Mouse (Mus musculus): ENCODE results near the gene Rnf34.

Gene Rnf34

GRCm38 (mm10) chr5:122898963-122899776 is 49.3 kb downstream of the Rnf34 start:
- ATAC-seq (ENCODE audit: insufficient number of reproducible peaks, low FRiP score, low TSS enrichment), result no peak

GRCm38 (mm10) chr5:122899777-122900557 is 50.1 kb downstream of the Rnf34 start:
- ATAC-seq (ENCODE audit: insufficient number of reproducible peaks, low FRiP score, low TSS enrichment), result peak; percentile 89

- ATAC-seq (ENCODE audit: insufficient number of reproducible peaks, low FRiP score, low TSS enrichment), result peak; percentile 32; the same call in 1 of the 2 replicates
These were observed 50.8 kb downstream of the Rnf34 start for GRCm38 (mm10) chr5:122900558-122901171.

- no peak for ATAC-seq (ENCODE audit: insufficient number of reproducible peaks, low FRiP score, low TSS enrichment)
These were observed 51.3 kb downstream of the Rnf34 start for GRCm38 (mm10) chr5:122901179-122901578.

- ATAC-seq (ENCODE audit: insufficient number of reproducible peaks, low FRiP score, low TSS enrichment), result no peak
These were observed 51.8 kb downstream of the Rnf34 start for GRCm38 (mm10) chr5:122901666-122902065.

GRCm38 (mm10) chr5:122902228-122902627 is 52.4 kb downstream of the Rnf34 start:
- ATAC-seq (ENCODE audit: insufficient number of reproducible peaks, low FRiP score, low TSS enrichment), result no peak

GRCm38 (mm10) chr5:122903165-122903564 is 53.3 kb downstream of the Rnf34 start:
- ATAC-seq (ENCODE audit: insufficient number of reproducible peaks, low FRiP score, low TSS enrichment), result no peak

GRCm38 (mm10) chr5:122907182-122907581 is 57.3 kb downstream of the Rnf34 start:
- no peak for ATAC-seq (ENCODE audit: insufficient number of reproducible peaks, low FRiP score, low TSS enrichment)

- ATAC-seq (ENCODE audit: insufficient number of reproducible peaks, low FRiP score, low TSS enrichment), result no peak
These were observed 58.2 kb downstream of the Rnf34 start for GRCm38 (mm10) chr5:122908001-122908400.

- no peak; the same call in 1 of the 2 replicates for ATAC-seq (ENCODE audit: insufficient number of reproducible peaks, low FRiP score, low TSS enrichment)
These were observed 59.6 kb downstream of the Rnf34 start for GRCm38 (mm10) chr5:122909481-122909880.

GRCm38 (mm10) chr5:122912863-122913262 is 63.0 kb downstream of the Rnf34 start:
- no peak for ATAC-seq (ENCODE audit: insufficient number of reproducible peaks, low FRiP score, low TSS enrichment)

- no peak for ATAC-seq (ENCODE audit: insufficient number of reproducible peaks, low FRiP score, low TSS enrichment)
These were observed 66.3 kb downstream of the Rnf34 start for GRCm38 (mm10) chr5:122916147-122916546.

GRCm38 (mm10) chr5:122917982-122918711 is 68.3 kb downstream of the Rnf34 start:
- no peak for ATAC-seq (ENCODE audit: insufficient number of reproducible peaks, low FRiP score, low TSS enrichment)

GRCm38 (mm10) chr5:122920557-122920956 is 70.7 kb downstream of the Rnf34 start:
- ATAC-seq (ENCODE audit: insufficient number of reproducible peaks, low FRiP score, low TSS enrichment), result no peak

All from cerebellum, adult (tissue).